Mouse (Mus musculus): Measurements from ENCODE around the gene Scgn. TPM values are rescaled to one million over a fixed set of nuclear protein-coding genes. Genes with fewer than 3 reads are reported as not detected.

The Scgn gene
- 1.0 and 1.4 TPM in 2 replicates for polyA plus RNA-seq (2015; fragmentation: Nextera tagmentation; extraction: Ambion mirVana)

DNA sequence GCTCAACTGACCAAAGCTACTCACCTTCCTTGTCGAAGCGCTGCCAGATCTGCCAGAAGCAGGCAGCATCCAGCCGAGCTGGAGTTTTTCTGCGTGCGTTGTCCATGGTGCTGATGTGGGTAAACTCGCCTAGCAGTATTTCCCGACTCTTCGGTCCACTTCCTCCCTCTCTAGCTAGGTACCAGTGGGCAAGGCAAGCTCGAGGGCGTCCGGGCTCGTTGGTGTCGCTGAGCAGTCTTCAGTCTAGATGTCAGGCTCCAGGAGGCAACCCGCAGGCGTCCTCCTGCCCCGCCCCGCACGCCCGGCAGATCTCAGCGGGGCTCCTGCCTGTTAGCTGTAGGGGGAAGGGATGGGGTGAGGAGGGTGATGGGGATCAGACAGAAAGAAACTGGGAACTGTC, at the start of gene Scgn:
TSS of gene Scgn (minus strand) at position 287 of the 400 bp plus-strand sequence.
- no peaks in the 10 kb centered on the region for H3K36me3 ChIP-seq
- H3K27ac ChIP-seq: no peak within 1 kb of the TSS
- H3K4me1 ChIP-seq (replicated peaks): peaks cover 15% of the 10 kb centered on the region
- H3K4me2 ChIP-seq: peak within 1 kb of the TSS; percentile 64
- WGBS: under 1% methylated on average over 20 of the region's 20 CpGs
- peak within 1 kb of the TSS; percentile 64 for H3K9ac ChIP-seq
- 0 out of 2 replicates have a peak, but pooled peaks have one; percentile 61 for ATAC-seq (ENCODE audit: low FRiP score)
- H3K4me3 ChIP-seq: peak within 1 kb of the TSS; percentile 32
- H3K27me3 ChIP-seq: peaks cover 30% of the 10 kb centered on the region
- H3K9me3 ChIP-seq: no peaks in the 10 kb centered on the region

DNA sequence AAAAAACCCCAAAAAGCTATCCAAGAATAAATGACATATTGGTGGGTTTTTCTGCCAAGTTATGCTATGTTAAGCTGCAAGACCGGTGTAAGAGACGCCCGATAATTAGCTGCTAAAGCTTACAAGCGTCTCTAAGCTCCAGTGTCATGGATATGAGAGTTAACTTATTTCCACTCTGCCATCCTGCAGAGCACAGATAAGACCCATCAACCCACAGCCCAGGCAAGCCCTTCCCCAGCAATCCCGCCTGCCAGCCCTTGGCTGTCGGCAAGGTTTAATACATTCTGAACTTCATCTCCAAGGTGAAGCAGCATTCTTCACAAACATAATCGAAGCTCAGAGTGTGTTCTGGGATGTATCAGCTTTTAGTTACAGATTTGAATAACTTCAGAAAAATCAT, 49.2 kb upstream of the Scgn start:
- no peak for ATAC-seq (ENCODE audit: low FRiP score)

GRCm38 (mm10) chr13:24037502-24037901, 46.5 kb upstream of the Scgn start:
- no peaks in the 10 kb centered on the region for H3K9me3 ChIP-seq
- H3K4me1 ChIP-seq (replicated peaks): no peaks in the 10 kb centered on the region
- H3K27ac ChIP-seq: no peak overlapping the region
- no peak overlapping the region for H3K4me2 ChIP-seq
- H3K27me3 ChIP-seq: no peaks in the 10 kb centered on the region
- peaks cover 11% of the 10 kb centered on the region for H3K36me3 ChIP-seq
- no peak for ATAC-seq (ENCODE audit: low FRiP score)
- no peak overlapping the region for H3K4me3 ChIP-seq
- WGBS: 78% methylated on average over 3 of the region's 3 CpGs
- H3K9ac ChIP-seq: no peak overlapping the region

More for the DNA sequence above, 49.2 kb upstream of the Scgn start:
- no peaks in the 10 kb centered on the region; the same call in 1 of the 2 replicates for H3K4me1 ChIP-seq (replicated peaks)
- H3K9me3 ChIP-seq: no peaks in the 10 kb centered on the region
- H3K36me3 ChIP-seq: peaks cover 25% of the 10 kb centered on the region
- H3K4me3 ChIP-seq: no peak overlapping the region
- no peak overlapping the region for H3K4me2 ChIP-seq
- H3K27me3 ChIP-seq: no peaks in the 10 kb centered on the region
- H3K27ac ChIP-seq: no peak overlapping the region
- WGBS: 87% methylated on average over 7 of the region's 7 CpGs
- no peak overlapping the region for H3K9ac ChIP-seq

DNA sequence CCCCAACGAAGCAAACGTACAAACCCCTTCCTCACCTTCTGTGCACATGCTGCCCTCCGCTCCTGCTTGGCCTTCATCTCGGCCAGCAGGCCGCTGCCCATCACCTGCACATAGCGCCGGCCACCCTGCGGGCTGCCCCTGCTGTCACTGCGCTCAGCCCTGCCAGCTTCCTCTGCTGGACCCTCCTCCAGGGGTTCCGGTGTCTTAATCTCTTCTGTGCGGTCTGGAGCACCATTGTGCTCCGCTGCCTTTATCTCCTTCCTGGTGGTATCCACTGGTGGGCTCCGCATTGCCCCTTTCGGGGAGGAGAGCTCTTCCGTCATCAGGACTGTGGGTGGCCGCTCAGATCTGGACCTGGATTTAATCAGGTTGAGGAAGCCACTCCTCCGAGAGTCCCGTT, 45.1 kb upstream of the Scgn start:
- H3K4me3 ChIP-seq: no peak overlapping the region
- H3K36me3 ChIP-seq: peaks cover 11% of the 10 kb centered on the region
- ATAC-seq (ENCODE audit: low FRiP score): no peak
- H3K27ac ChIP-seq: no peak overlapping the region
- no peaks in the 10 kb centered on the region for H3K27me3 ChIP-seq
- 90% methylated on average over 18 of the region's 18 CpGs for WGBS
- H3K9ac ChIP-seq: no peak overlapping the region
- H3K9me3 ChIP-seq: no peaks in the 10 kb centered on the region
- no peaks in the 10 kb centered on the region for H3K4me1 ChIP-seq (replicated peaks)
- no peak overlapping the region for H3K4me2 ChIP-seq

DNA sequence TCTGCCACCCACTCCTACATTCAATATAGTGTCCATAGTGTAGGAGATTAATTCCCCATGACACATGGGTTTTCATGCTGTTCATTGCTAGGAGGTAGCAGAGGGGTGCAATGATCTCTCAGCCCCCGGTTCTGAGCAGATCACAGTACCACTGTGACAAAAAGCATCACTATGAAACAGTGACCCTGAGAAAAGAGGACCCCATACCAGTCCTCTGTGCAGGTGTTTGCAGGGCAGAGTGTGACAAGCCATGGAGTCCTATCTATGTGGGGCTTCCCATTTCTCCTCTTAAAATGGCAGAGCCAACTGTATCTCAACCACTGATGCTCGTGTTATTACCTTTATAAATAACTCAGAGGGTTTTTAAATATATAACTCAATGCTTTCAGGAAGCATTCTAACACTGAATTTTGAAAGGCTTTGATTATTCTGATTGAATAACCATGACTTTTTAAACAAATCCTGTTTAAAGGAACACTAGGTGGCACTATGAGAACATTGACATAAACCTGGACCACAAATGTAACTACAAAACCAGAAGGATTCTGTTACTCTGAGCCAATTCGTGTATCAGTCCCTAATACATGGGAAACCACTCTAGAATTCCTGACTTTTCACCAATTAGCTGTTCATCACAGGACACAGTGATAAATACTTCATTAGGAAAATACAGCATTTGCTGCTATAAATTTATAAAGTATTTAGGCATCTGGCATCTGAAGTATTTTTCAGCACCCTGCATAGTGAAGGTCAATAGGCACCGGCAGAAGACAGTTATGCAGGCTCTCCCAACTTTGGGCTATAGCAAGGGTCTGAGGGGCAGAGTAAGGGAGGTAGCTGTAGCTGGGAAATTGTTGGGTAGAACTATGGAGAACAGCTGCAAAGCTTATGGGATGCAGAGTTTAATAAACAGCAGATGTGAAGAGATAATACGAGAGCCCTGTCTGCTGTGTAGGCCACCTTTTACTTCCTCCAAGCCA, 36.5 kb upstream of the Scgn start:
- no peaks in the 10 kb centered on the region for H3K4me1 ChIP-seq (replicated peaks)
- no peak overlapping the region for H3K4me3 ChIP-seq
- WGBS: 71% methylated on average over 5 of the region's 5 CpGs
- H3K9me3 ChIP-seq: no peaks in the 10 kb centered on the region
- no peak overlapping the region for H3K27ac ChIP-seq
- no peak overlapping the region for H3K4me2 ChIP-seq
- 0 out of 2 replicates have a peak, but pooled peaks cover 2% of the 10 kb centered on the region for H3K36me3 ChIP-seq
- no peak overlapping the region for H3K9ac ChIP-seq
- ATAC-seq (ENCODE audit: low FRiP score): 0 out of 2 replicates have a peak, but pooled peaks have one; percentile 28
- H3K27me3 ChIP-seq: no peaks in the 10 kb centered on the region

- Histone ChIP-seq H3K9ac (no peak overlapping the region), H3K9me3 (no peaks in the 10 kb centered on the region), H3K27ac (no peak overlapping the region), H3K4me3 (no peak overlapping the region), H3K27me3 (no peaks in the 10 kb centered on the region), H3K36me3 (no peaks in the 10 kb centered on the region), H3K4me2 (no peak overlapping the region), H3K4me1 (replicated peaks) (no peaks in the 10 kb centered on the region)
- WGBS: 92% methylated on average over 4 of the region's 4 CpGs
- no peak for ATAC-seq (ENCODE audit: low FRiP score)
Observed at GRCm38 (mm10) chr13:24018515-24018914, 27.5 kb upstream of the Scgn start.

DNA sequence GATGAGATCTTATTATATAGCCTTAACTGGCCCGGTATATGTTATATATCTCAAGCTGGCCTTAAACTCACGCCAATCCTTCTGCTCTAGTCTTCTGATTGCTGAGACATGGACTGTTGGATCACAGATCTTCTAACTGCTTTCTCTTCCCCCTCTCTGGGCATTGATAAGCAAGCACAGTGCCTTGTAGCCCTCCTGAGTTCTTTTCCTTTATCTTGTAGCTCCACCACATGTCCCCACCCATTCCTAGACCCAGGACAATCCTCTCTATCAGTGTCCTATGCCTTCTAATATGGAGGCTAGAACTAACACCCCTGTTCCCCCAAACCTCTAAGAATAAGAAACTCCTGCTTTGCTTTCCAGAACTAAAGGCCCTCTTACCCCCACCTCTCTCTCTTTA, 14.5 kb upstream of the Scgn start:
- H3K36me3 ChIP-seq: no peaks in the 10 kb centered on the region

GRCm38 (mm10) chr13:24001797-24002196, 10.8 kb upstream of the Scgn start:
- ATAC-seq (ENCODE audit: low FRiP score): no peak
- Histone ChIP-seq H3K27me3 (0 out of 2 replicates have a peak, but pooled peaks cover 3% of the 10 kb centered on the region), H3K4me2 (no peak overlapping the region), H3K4me3 (no peak overlapping the region), H3K9me3 (no peaks in the 10 kb centered on the region), H3K27ac (no peak overlapping the region), H3K36me3 (no peaks in the 10 kb centered on the region), H3K9ac (no peak overlapping the region), H3K4me1 (replicated peaks) (no peaks in the 10 kb centered on the region)
- 71% methylated on average over 2 of the region's 2 CpGs for WGBS

More for the DNA sequence above, 14.5 kb upstream of the Scgn start:
- WGBS: 82% methylated on average over 2 of the region's 2 CpGs
- Histone ChIP-seq H3K9me3 (no peaks in the 10 kb centered on the region), H3K27me3 (no peaks in the 10 kb centered on the region), H3K4me2 (no peak overlapping the region), H3K4me1 (replicated peaks) (no peaks in the 10 kb centered on the region), H3K4me3 (no peak overlapping the region), H3K27ac (no peak overlapping the region), H3K9ac (no peak overlapping the region)
- ATAC-seq (ENCODE audit: low FRiP score): no peak

GRCm38 (mm10) chr13:24001081-24001480, 10.1 kb upstream of the Scgn start:
- Histone ChIP-seq H3K27ac (no peak overlapping the region), H3K4me3 (no peak overlapping the region), H3K4me1 (replicated peaks) (no peaks in the 10 kb centered on the region), H3K9ac (no peak overlapping the region), H3K27me3 (0 out of 2 replicates have a peak, but pooled peaks cover 3% of the 10 kb centered on the region), H3K4me2 (no peak overlapping the region), H3K9me3 (no peaks in the 10 kb centered on the region), H3K36me3 (no peaks in the 10 kb centered on the region)
- ATAC-seq (ENCODE audit: low FRiP score): no peak
- WGBS: 92% methylated on average over 2 of the region's 2 CpGs

DNA sequence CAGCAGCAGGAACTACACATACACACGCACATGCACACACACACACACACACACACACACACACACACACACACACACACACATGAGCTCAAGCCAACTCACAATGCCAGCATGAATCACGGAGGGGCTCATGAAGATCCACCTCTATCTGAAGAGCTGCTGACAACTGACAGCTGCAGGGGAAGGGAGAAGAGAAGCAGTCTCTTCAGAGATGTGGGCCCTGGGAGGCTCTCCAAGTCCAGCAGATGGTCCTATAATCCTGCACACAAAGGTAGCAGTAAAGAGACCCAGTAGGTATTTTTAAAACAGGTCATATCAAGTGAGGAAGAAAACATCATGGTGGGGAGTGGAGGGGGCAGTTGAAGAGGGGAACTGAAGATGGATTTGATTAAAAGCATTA, 7.8 kb upstream of the Scgn start:
- Histone ChIP-seq H3K9ac (no peak overlapping the region), H3K27ac (no peak overlapping the region), H3K4me3 (no peak overlapping the region), H3K4me1 (replicated peaks) (0 out of 2 replicates have a peak, but pooled peaks cover 4% of the 10 kb centered on the region), H3K27me3 (0 out of 2 replicates have a peak, but pooled peaks cover 6% of the 10 kb centered on the region), H3K36me3 (no peaks in the 10 kb centered on the region), H3K4me2 (no peak overlapping the region), H3K9me3 (no peaks in the 10 kb centered on the region)
- ATAC-seq (ENCODE audit: low FRiP score): no peak
- 80% methylated on average over 2 of the region's 2 CpGs for WGBS

GRCm38 (mm10) chr13:23994756-23995155, 3.7 kb upstream of the Scgn start:
- Histone ChIP-seq H3K27me3 (peaks cover 30% of the 10 kb centered on the region), H3K27ac (no peak overlapping the region), H3K36me3 (no peaks in the 10 kb centered on the region), H3K4me1 (replicated peaks) (peaks cover 15% of the 10 kb centered on the region), H3K9me3 (no peaks in the 10 kb centered on the region), H3K4me3 (no peak overlapping the region), H3K4me2 (no peak overlapping the region), H3K9ac (no peak overlapping the region)
- ATAC-seq (ENCODE audit: low FRiP score): no peak
- 72% methylated on average over 3 of the region's 3 CpGs for WGBS

DNA sequence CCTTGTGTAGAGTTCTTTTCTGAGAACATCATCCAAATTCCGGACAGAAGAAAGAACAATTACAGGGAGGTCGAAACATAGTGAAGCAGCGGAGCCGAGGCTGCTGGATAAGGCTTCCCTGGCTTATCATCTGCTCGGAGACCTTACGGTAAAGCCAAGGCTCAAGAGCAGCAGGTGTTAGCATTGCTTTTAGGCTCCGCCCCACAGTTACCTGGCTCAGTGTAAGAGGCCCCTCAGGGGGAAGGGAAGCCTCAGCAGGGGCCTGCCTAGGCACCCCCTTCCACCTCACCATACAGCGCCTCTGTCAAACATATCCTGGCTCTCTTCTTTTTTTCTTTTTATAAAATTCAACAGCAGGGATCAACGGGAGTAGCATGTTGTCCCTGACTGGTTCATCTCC, 3.0 kb upstream of the Scgn start:
- no peak for ATAC-seq (ENCODE audit: low FRiP score)

More for the DNA sequence above, 3.0 kb upstream of the Scgn start:
- H3K9ac ChIP-seq: no peak overlapping the region
- peaks cover 15% of the 10 kb centered on the region for H3K4me1 ChIP-seq (replicated peaks)
- WGBS: 20% methylated on average over 9 of the region's 9 CpGs
- no peak overlapping the region for H3K4me3 ChIP-seq
- no peaks in the 10 kb centered on the region for H3K36me3 ChIP-seq
- no peak overlapping the region for H3K27ac ChIP-seq
- no peaks in the 10 kb centered on the region for H3K9me3 ChIP-seq
- H3K27me3 ChIP-seq: peaks cover 30% of the 10 kb centered on the region
- H3K4me2 ChIP-seq: no peak overlapping the region

Data from hindbrain, embryonic 13.5 days (tissue).